Mouse (Mus musculus): ENCODE results near the gene Gm45062.

GRCm38 (mm10) chr6:8351507-8351906, 92.3 kb downstream of the Gm45062 start:
- TF ChIP-seq EP300 (IDR thresholded peaks at IDR 0.05; ENCODE audit: low read depth): no peak
- no peak for TF ChIP-seq CTCF (IDR thresholded peaks at IDR 0.05; ENCODE audit: low read depth)
